Mouse (Mus musculus) midbrain, embryonic 16.5 days (tissue): ENCODE results near the gene Cstf2t. TPM values are rescaled to one million over a fixed set of nuclear protein-coding genes. Genes with fewer than 3 reads are reported as not detected.

ENCODE experiments used
- ATAC-seq: fragments of 200-750 bp; cut with Nextera tagmentation; 2 replicates; pipeline ENCODE4 v1.8.0; 2017; ENCODE audit warnings: moderate TSS enrichment
- H3K27ac ChIP-seq: fragments of 300-500 bp; sonication (generic); 2 replicates; pipeline ENCODE4 v1.5.1; 2014; ENCODE audit warnings: mild to moderate bottlenecking, low read length, mixed read lengths
- H3K27me3 ChIP-seq: fragments of 300-500 bp; sonication (generic); 2 replicates; pipeline ENCODE4 v1.6.1; 2014; ENCODE audit warnings: low read depth, low read length, mixed read lengths; ENCODE audit not compliant: control insufficient read depth, insufficient read depth
- H3K36me3 ChIP-seq: fragments of 300-500 bp; sonication (generic); 2 replicates; pipeline ENCODE4 v1.6.1; 2014; ENCODE audit warnings: mild to moderate bottlenecking, low read length, moderate library complexity, mixed read lengths; ENCODE audit not compliant: control insufficient read depth, insufficient read depth
- H3K4me1 ChIP-seq: fragments of 300-500 bp; sonication (generic); 2 replicates; pipeline ENCODE4 v1.6.1; 2014; ENCODE audit warnings: mild to moderate bottlenecking, low read length, mixed read lengths; ENCODE audit not compliant: control insufficient read depth, insufficient read depth
- H3K4me2 ChIP-seq: fragments of 300-500 bp; sonication (generic); 2 replicates; pipeline ENCODE4 v1.6.1; 2014; ENCODE audit warnings: mild to moderate bottlenecking, low read length, mixed read lengths
- H3K4me3 ChIP-seq: fragments of 300-500 bp; sonication (generic); 2 replicates; pipeline ENCODE4 v1.5.1; 2014; ENCODE audit warnings: low read depth, mild to moderate bottlenecking, low read length, moderate library complexity, mixed read lengths
- H3K9ac ChIP-seq: fragments of 300-500 bp; sonication (generic); 2 replicates; pipeline ENCODE4 v1.6.1; 2014; ENCODE audit warnings: low read depth, low read length, mixed read lengths
- H3K9me3 ChIP-seq: fragments of 300-500 bp; sonication (generic); replicated peaks from 2 replicates; pipeline ENCODE4 v1.6.1; 2014; ENCODE audit warnings: mild to moderate bottlenecking, low read length, mixed read lengths; ENCODE audit not compliant: control insufficient read depth, poor library complexity, severe bottlenecking
- WGBS: fragments of 180-500 bp; shearing (Covaris S2); extraction: QIAGEN DNeasy Blood & Tissue Kit; methylation state at CpG from one replicate; pipeline ENCODE4 v1.1.7; 2014; 5-methylcytosine and 5-hydroxymethylcytosine counted together
- polyA plus RNA-seq: library from polyadenylated mRNA; unstranded; fragments of >200 nt; fragmentation: Nextera tagmentation; extraction: Ambion mirVana; gene quantifications from 2 replicates; pipeline ENCODE4 v1.2.1, GENCODE M21; 2015

The Cstf2t gene
- polyA plus RNA-seq, 1 experiment from 2014 or later: 78.0 TPM

- Histone ChIP-seq H3K4me3 (no peak overlapping the region), H3K9me3 (no peaks in the 10 kb centered on the region), H3K27ac (no peak overlapping the region), H3K4me1 (peaks cover 6% of the 10 kb centered on the region; the same call in 1 of the 2 replicates), H3K4me2 (no peak overlapping the region), H3K9ac (no peak overlapping the region), H3K36me3 (no peaks in the 10 kb centered on the region), H3K27me3 (no peaks in the 10 kb centered on the region)
- ATAC-seq: no peak
- WGBS: 84% methylated on average over 4 of the region's 4 CpGs
Measured at GRCm38 (mm10) chr19:31076106-31076505, 6.5 kb upstream of the Cstf2t start.

- Histone ChIP-seq H3K36me3 (no peaks in the 10 kb centered on the region), H3K27me3 (no peaks in the 10 kb centered on the region), H3K4me1 (peaks cover 6% of the 10 kb centered on the region; the same call in 1 of the 2 replicates), H3K9ac (no peak overlapping the region), H3K4me2 (no peak overlapping the region), H3K27ac (no peak overlapping the region), H3K9me3 (no peaks in the 10 kb centered on the region), H3K4me3 (no peak overlapping the region)
- no peak for ATAC-seq
- 55% methylated on average over 3 of the region's 3 CpGs for WGBS
Measured at GRCm38 (mm10) chr19:31078241-31078640, 4.4 kb upstream of the Cstf2t start.

- H3K36me3 ChIP-seq: peaks cover 25% of the 10 kb centered on the region
- peak; percentile 68 for ATAC-seq
- peak overlapping the region; percentile 69 for H3K4me2 ChIP-seq
- H3K4me1 ChIP-seq: peaks cover 22% of the 10 kb centered on the region
- H3K27me3 ChIP-seq: no peaks in the 10 kb centered on the region
- no peaks in the 10 kb centered on the region for H3K9me3 ChIP-seq
- H3K4me3 ChIP-seq: peak overlapping the region; percentile 65
- peak overlapping the region; percentile 39 for H3K9ac ChIP-seq
- WGBS: 17% methylated on average over 7 of the region's 7 CpGs
- H3K27ac ChIP-seq: peak overlapping the region; percentile 71
Measured at GRCm38 (mm10) chr19:31082226-31082625, 411 bp upstream of the Cstf2t start.

GRCm38 (mm10) chr19:31083761-31084160 is 1.1 kb downstream of the Cstf2t start:
- H3K27me3 ChIP-seq: no peaks in the 10 kb centered on the region
- H3K9ac ChIP-seq: no peak overlapping the region
- 98% methylated on average over 8 of the region's 8 CpGs for WGBS
- ATAC-seq: no peak
- H3K9me3 ChIP-seq: no peaks in the 10 kb centered on the region
- H3K4me3 ChIP-seq: peak overlapping the region; percentile 65
- H3K4me2 ChIP-seq: peak overlapping the region; percentile 90
- peaks cover 22% of the 10 kb centered on the region for H3K4me1 ChIP-seq
- H3K36me3 ChIP-seq: peaks cover 26% of the 10 kb centered on the region
- H3K27ac ChIP-seq: no peak overlapping the region

- no peak overlapping the region for H3K4me2 ChIP-seq
- no peak overlapping the region for H3K4me3 ChIP-seq
- H3K36me3 ChIP-seq: no peaks in the 10 kb centered on the region
- no peak for ATAC-seq
- H3K4me1 ChIP-seq: no peaks in the 10 kb centered on the region
- no peak overlapping the region for H3K9ac ChIP-seq
- no peaks in the 10 kb centered on the region for H3K9me3 ChIP-seq
- H3K27me3 ChIP-seq: no peaks in the 10 kb centered on the region
- WGBS: 63% methylated on average over 3 of the region's 3 CpGs
- no peak overlapping the region for H3K27ac ChIP-seq
Measured at GRCm38 (mm10) chr19:31097857-31098256, 15.2 kb downstream of the Cstf2t start.

DNA sequence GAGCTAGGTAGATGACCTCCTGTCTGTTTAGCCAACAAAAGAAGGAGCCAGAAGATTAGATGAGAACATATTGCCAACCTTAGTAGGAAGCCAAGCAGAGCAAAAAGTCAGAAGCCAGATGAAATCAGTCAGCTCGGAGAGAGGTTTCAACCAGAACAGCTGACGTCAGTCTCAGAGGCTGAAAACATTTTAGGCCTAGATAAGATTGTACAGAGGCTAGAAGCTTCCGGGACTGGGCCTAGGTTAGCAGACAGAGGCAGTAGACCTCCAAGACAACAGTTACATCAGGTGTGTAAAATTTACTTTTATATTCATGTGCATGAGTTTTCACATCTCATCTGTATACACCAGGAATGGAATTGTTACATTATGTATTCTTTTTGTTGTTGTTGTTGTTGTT is 16.7 kb downstream of the Cstf2t start:
- H3K27me3 ChIP-seq: no peaks in the 10 kb centered on the region
- no peaks in the 10 kb centered on the region for H3K9me3 ChIP-seq
- H3K4me3 ChIP-seq: no peak overlapping the region
- no peak for ATAC-seq
- H3K4me1 ChIP-seq: no peaks in the 10 kb centered on the region
- no peak overlapping the region for H3K9ac ChIP-seq
- 92% methylated on average over 3 of the region's 3 CpGs for WGBS
- H3K4me2 ChIP-seq: no peak overlapping the region
- H3K27ac ChIP-seq: no peak overlapping the region
- H3K36me3 ChIP-seq: no peaks in the 10 kb centered on the region

DNA sequence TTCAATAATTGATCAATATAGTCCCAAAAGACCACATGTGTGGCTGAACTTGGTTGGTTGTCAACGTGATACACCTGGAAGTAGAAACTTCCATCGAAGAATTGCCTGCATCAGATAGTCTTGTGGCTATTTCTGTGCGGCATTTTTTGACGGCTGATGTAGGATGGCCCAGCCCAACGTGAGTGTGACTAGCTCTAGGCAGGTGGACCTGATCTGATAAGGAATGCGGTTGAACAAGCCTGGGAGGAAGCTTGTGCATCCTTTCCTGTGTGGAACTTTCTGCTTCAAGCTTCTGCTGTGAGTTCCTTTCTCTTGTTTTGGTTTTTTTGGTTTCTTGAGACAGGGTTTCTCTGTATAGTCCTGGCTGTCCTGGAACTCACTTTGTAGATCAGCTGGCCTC is 22.1 kb downstream of the Cstf2t start:
- 88% methylated on average over 6 of the region's 6 CpGs for WGBS
- no peaks in the 10 kb centered on the region for H3K36me3 ChIP-seq
- H3K9me3 ChIP-seq: no peaks in the 10 kb centered on the region
- no peak overlapping the region for H3K9ac ChIP-seq
- H3K27me3 ChIP-seq: no peaks in the 10 kb centered on the region
- ATAC-seq: no peak
- H3K4me2 ChIP-seq: no peak overlapping the region
- no peaks in the 10 kb centered on the region for H3K4me1 ChIP-seq
- no peak overlapping the region for H3K4me3 ChIP-seq
- no peak overlapping the region for H3K27ac ChIP-seq

GRCm38 (mm10) chr19:31106036-31106435 is 23.4 kb downstream of the Cstf2t start:
- no peaks in the 10 kb centered on the region for H3K36me3 ChIP-seq
- H3K9ac ChIP-seq: no peak overlapping the region
- H3K27ac ChIP-seq: no peak overlapping the region
- H3K4me2 ChIP-seq: no peak overlapping the region
- H3K27me3 ChIP-seq: no peaks in the 10 kb centered on the region
- no peak for ATAC-seq
- H3K4me1 ChIP-seq: no peaks in the 10 kb centered on the region
- 33% methylated on average over 3 of the region's 3 CpGs for WGBS
- H3K4me3 ChIP-seq: no peak overlapping the region
- no peaks in the 10 kb centered on the region for H3K9me3 ChIP-seq

DNA sequence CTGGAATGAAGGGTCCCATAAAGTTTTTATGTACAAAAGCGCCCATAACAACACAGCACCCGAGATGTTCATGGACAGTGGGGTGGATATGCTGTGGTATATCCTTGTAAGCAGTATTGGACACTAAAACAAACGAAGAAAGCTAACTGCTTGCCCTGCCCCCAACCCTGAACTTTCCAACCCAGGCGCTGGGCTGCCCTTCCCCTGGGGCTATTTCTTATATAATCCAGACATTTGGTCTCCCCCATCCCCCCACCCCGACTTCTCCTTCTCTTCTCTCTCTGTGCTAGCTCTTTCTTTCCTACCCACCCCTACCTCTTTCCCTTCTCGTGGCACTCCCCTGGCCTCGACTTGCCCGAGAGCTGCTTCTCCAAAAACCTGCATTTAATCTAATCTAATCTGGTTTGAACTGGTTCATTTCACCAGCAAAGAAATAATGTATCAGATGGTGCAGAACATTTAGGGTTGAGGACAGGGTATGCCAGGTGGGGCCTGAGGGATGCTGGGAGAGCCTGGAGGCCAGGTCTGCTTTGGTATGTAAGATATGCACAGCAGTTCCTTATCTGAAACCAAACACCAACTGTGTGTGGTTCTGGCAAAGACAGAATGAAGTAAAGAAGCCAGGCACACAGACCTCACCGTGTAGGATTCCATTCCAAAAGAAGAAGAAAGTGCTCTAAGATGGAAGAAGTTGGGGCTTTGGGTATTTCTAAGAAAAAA is 24.4 kb downstream of the Cstf2t start:
- Histone ChIP-seq H3K27me3 (no peaks in the 10 kb centered on the region), H3K27ac (no peak overlapping the region), H3K4me2 (no peak overlapping the region), H3K9me3 (no peaks in the 10 kb centered on the region), H3K4me1 (no peaks in the 10 kb centered on the region), H3K9ac (no peak overlapping the region), H3K36me3 (no peaks in the 10 kb centered on the region), H3K4me3 (no peak overlapping the region)
- WGBS: 49% methylated on average over 9 of the region's 9 CpGs
- no peak for ATAC-seq
